Mouse (Mus musculus) heart, embryonic 13.5 days (tissue): ENCODE results near the gene Gata3. TPM values are rescaled to one million over a fixed set of nuclear protein-coding genes. Genes with fewer than 3 reads are reported as not detected.

Experiments
- ATAC-seq: fragments of 200-750 bp; cut with Nextera tagmentation; 2 replicates; pipeline ENCODE4 v1.8.0; 2017; ENCODE audit warnings: moderate TSS enrichment; ENCODE audit not compliant: insufficient number of reproducible peaks, low FRiP score, low TSS enrichment; ENCODE audit errors: extremely low read depth
- H3K27ac ChIP-seq: fragments of 300-500 bp; sonication (generic); replicated peaks from 2 replicates; pipeline ENCODE4 v1.5.1; 2015; ENCODE audit warnings: moderate library complexity, mild to moderate bottlenecking, inconsistent platforms
- H3K27me3 ChIP-seq: fragments of 300-500 bp; sonication (generic); replicated peaks from 2 replicates; pipeline ENCODE4 v1.6.1; 2015; ENCODE audit warnings: mild to moderate bottlenecking, inconsistent platforms
- H3K36me3 ChIP-seq: fragments of 300-500 bp; sonication (generic); 2 replicates; pipeline ENCODE4 v1.6.1; 2015; ENCODE audit warnings: mild to moderate bottlenecking, inconsistent platforms
- H3K4me1 ChIP-seq: fragments of 300-500 bp; sonication (generic); 2 replicates; pipeline ENCODE4 v1.6.1; 2015; ENCODE audit warnings: inconsistent platforms
- H3K4me2 ChIP-seq: fragments of 300-500 bp; sonication (generic); 2 replicates; pipeline ENCODE4 v1.6.1; 2015; ENCODE audit warnings: inconsistent platforms, mild to moderate bottlenecking, moderate library complexity
- H3K4me3 ChIP-seq: fragments of 300-500 bp; sonication (generic); 2 replicates; pipeline ENCODE4 v1.5.1; 2015; ENCODE audit warnings: moderate library complexity, mild to moderate bottlenecking, inconsistent platforms
- H3K9ac ChIP-seq: fragments of 300-500 bp; sonication (generic); 2 replicates; pipeline ENCODE4 v1.6.1; 2015; ENCODE audit warnings: inconsistent platforms, mild to moderate bottlenecking, moderate library complexity
- H3K9me3 ChIP-seq: fragments of 300-500 bp; sonication (generic); 2 replicates; pipeline ENCODE4 v1.6.1; 2016; ENCODE audit warnings: inconsistent platforms
- WGBS: fragments of 180-500 bp; shearing (Covaris S2); methylation state at CpG from one replicate; pipeline ENCODE4 v1.1.7; 2015; ENCODE audit warnings: mixed read lengths; 5-methylcytosine and 5-hydroxymethylcytosine counted together
- polyA plus RNA-seq: library from polyadenylated mRNA; unstranded; fragments of >200 nt; fragmentation: Nextera tagmentation; extraction: Ambion mirVana; gene quantifications from 2 replicates; pipeline ENCODE4 v1.2.1, GENCODE M21; 2015

The Gata3 gene
- 3.2 and 3.6 TPM in 2 replicates for polyA plus RNA-seq

DNA sequence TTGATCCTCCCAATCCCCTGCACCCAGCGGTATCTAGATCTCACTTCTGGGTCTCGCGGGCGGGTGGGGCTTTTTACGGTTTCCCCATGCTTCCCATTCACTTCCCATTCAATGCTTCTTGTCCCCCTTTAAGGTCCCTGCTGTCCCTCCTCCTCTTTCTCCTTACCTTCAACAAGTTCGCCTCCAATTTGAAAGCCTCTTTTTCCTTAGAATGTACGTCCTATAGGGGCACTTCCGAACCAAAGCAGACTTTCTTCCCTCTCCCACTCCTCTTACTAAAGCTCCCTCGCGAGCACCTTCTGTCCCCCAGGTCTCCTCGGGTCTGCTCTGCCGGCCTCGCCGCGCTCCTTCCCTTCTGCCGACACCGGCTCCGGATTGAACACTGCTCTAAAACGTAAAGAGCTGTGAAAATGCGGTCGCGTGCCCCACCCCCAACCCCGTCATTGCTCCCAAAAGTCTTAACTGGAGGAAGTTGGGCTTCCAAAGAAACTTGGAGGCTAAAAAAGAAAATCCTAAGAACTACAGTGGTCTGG, at the start of gene Gata3:
TSS of gene Gata3 (minus strand) at position 384 of the 533 bp plus-strand sequence.
- Histone ChIP-seq H3K36me3 (no peaks in the 10 kb centered on the region), H3K27me3 (peaks cover 97% of the 10 kb centered on the region), H3K4me3 (peak within 1 kb of the TSS; percentile 44), H3K27ac (no peak within 1 kb of the TSS), H3K9me3 (no peaks in the 10 kb centered on the region), H3K4me1 (peaks cover 16% of the 10 kb centered on the region), H3K4me2 (peak within 1 kb of the TSS; percentile 69), H3K9ac (peak within 1 kb of the TSS; percentile 19; the same call in 1 of the 2 replicates)
- whole genome bisulfite sequencing, result under 1% methylated on average over 23 of the region's 23 CpGs
- ATAC-seq, result no peak

DNA sequence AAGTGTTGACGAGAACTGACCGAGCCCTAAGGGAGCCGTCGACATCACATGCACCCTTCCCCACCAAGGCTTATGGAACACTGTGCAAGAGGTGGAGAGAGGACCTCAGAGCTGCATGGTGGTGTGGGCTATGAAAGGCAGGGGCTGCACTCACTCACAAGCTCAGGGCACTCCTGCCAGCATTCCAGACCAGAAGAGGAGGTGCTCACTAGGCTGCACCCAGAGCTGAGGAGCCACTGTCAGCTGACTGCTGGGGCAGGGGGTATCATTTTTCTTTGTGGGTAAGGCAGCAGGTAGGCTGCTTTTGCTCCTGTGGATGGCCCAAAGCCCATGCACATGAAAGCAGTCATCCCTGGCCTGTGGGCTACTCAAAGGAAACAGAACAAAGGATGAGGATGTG, 49.4 kb upstream of the Gata3 start:
- H3K36me3 ChIP-seq, result 0 out of 2 replicates have a peak, but pooled peaks cover 8% of the 10 kb centered on the region
- H3K4me2 ChIP-seq, result no peak overlapping the region
- no peak overlapping the region for H3K27ac ChIP-seq
- no peak for ATAC-seq
- H3K9me3 ChIP-seq, result no peaks in the 10 kb centered on the region
- H3K4me3 ChIP-seq, result no peak overlapping the region
- no peaks in the 10 kb centered on the region for H3K27me3 ChIP-seq
- WGBS, result 67% methylated on average over 4 of the region's 4 CpGs
- H3K9ac ChIP-seq, result no peak overlapping the region
- peaks cover 13% of the 10 kb centered on the region for H3K4me1 ChIP-seq

DNA sequence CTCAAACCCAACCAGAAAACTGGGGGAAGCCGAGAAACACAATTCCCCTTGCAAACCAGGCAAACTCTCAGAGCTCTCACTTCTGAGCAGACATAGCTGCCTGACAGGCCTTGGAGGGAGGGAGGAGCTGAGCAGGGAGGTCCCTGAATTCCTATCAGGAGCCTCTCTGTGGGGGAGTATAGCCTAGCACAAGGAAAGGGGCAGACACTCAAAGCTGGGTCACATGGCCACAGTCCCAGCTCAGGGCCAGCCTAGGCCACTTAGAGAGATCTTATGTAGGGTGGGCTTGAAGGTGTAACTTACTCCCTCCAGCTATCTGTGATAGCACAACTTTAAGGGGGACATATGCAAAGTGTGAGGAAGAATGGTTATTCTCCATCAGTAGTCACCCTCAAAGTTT, 46.1 kb upstream of the Gata3 start:
- H3K4me2 ChIP-seq, result no peak overlapping the region
- no peak overlapping the region for H3K27ac ChIP-seq
- peaks cover 13% of the 10 kb centered on the region for H3K4me1 ChIP-seq
- ATAC-seq, result no peak; the same call in 1 of the 2 replicates
- no peak overlapping the region for H3K4me3 ChIP-seq
- H3K36me3 ChIP-seq, result 0 out of 2 replicates have a peak, but pooled peaks cover 10% of the 10 kb centered on the region
- H3K9me3 ChIP-seq, result no peaks in the 10 kb centered on the region
- no peak overlapping the region for H3K9ac ChIP-seq
- no peaks in the 10 kb centered on the region for H3K27me3 ChIP-seq
- WGBS, result no CpG with 5 or more reads among the region's 1 CpGs

DNA sequence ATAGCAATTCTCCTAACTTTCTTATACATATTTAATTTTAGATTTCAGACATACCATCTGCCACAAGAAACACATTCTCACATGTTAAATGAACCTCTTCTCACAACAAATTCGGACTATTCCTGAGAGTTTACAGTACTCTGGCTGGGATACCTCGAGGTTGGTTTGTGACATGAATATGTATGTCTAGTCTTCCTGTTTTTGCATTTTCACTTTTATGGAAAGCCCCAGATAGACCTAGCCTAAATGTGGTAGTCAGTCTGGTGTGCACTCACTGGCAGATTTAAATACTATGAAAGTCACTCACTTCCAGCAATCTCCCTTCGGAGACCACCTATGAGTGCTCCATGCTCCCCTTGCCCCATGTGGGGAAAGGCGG, 37.1 kb upstream of the Gata3 start:
- ATAC-seq, result no peak
- H3K4me3 ChIP-seq, result no peak overlapping the region
- peaks cover 13% of the 10 kb centered on the region for H3K36me3 ChIP-seq
- WGBS, result 81% methylated on average over 4 of the region's 4 CpGs
- peaks cover 9% of the 10 kb centered on the region for H3K4me1 ChIP-seq
- no peak overlapping the region for H3K9ac ChIP-seq
- H3K4me2 ChIP-seq, result no peak overlapping the region
- H3K9me3 ChIP-seq, result no peaks in the 10 kb centered on the region
- no peak overlapping the region for H3K27ac ChIP-seq
- H3K27me3 ChIP-seq, result no peaks in the 10 kb centered on the region

DNA sequence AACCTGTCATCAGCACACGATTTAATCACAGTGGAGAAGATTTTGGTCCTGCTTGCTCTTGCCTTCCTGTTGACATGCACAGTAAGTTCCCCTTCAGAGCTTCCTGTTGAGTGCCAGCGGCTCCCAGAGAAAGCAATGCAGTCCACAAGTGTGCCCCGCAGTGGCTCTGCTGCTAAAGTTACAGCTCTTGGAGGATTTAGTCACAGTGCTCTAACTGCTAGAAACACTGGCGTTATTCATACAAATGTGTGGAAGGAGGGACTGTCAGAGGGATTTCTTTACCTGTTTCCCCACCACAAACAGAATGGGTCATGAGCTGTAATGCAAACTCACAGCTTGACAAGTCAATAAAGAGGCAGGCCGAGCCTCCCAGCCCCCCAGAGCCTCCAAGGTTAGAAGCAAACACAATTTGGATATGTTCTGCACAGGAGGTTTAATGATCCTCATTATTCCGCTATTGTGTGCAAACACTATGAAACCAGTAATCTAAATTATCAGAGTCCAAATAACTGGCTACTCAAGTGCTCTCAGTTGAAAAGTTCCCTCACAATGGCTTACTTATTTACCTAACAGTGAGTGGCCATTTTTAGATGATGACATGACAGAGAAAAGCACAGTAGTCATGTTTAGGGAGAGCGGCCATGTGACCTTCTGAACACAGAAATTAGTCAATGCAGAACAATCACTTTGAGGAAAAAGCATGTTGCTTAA, 36.5 kb upstream of the Gata3 start:
- 46% methylated on average over 7 of the region's 7 CpGs for WGBS
- no peak for ATAC-seq
- no peak overlapping the region for H3K4me2 ChIP-seq
- no peak overlapping the region for H3K27ac ChIP-seq
- H3K9me3 ChIP-seq, result no peaks in the 10 kb centered on the region
- no peak overlapping the region for H3K4me3 ChIP-seq
- H3K36me3 ChIP-seq, result peaks cover 13% of the 10 kb centered on the region
- H3K4me1 ChIP-seq, result peaks cover 9% of the 10 kb centered on the region
- no peak overlapping the region for H3K9ac ChIP-seq
- no peaks in the 10 kb centered on the region for H3K27me3 ChIP-seq

DNA sequence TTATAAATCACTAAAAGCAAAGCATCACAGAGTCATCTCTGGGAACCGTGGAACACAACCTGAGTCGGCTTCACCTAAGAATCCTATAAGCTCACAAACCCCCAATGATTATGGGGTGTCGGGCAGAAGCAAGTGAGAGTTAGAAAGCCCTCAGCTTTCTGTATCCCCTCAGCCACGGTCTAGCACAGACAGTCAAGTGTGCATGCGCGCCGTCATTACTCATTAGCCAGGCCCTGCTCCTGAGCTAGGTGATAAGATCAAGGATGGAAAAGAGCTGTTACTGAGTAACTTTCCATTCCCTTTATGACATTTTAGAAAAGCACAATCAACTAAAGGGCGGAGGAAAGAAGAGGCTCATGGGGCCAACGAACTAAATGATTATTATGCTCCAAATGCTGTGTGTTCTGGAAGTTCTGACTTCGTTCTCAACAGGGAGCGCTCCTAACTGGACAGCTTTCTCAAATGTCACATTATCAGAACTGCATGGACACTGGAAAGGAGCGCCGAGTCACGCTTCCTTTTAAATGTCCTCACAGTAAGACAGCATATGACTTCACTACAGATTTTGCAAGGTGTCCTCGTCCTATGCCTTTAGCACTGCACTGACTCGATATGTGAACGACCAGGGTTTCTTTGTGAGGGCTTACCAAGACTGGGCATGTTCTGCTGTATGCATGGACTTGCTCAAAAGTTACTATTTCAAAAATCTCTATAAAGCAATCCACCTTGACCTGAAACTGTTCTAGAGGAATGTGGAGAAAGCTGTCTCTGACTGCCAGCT, 29.0 kb upstream of the Gata3 start:
- Histone ChIP-seq H3K9me3 (no peaks in the 10 kb centered on the region), H3K27me3 (no peaks in the 10 kb centered on the region), H3K4me2 (no peak overlapping the region), H3K36me3 (peaks cover 28% of the 10 kb centered on the region), H3K27ac (no peak overlapping the region), H3K4me1 (peaks cover 3% of the 10 kb centered on the region; the same call in 1 of the 2 replicates), H3K9ac (no peak overlapping the region), H3K4me3 (no peak overlapping the region)
- ATAC-seq, result no peak
- WGBS, result 68% methylated on average over 17 of the region's 17 CpGs

DNA sequence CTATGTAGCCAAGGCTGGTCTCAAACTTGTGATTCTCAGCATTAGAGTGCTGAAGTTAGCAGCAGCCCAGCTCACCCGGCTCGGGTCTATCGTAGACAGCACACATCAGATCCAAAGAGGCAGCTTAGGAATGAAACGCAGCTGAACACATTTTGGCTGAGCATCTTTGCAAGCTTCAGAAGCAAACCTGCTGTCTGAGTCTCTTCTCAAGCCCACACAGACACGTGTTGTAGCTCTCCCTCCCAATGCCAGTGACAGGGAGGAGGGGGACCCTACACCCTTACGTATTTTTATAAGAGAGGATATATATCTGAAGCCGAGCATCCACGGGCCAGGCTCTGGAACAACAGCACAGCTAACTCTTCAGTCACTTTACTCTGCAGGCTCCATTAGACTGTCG, 27.8 kb upstream of the Gata3 start:
- no peaks in the 10 kb centered on the region for H3K27me3 ChIP-seq
- no peak overlapping the region for H3K27ac ChIP-seq
- ATAC-seq, result no peak
- no peak overlapping the region for H3K4me2 ChIP-seq
- H3K4me1 ChIP-seq, result peaks cover 11% of the 10 kb centered on the region
- H3K4me3 ChIP-seq, result no peak overlapping the region
- no peak overlapping the region for H3K9ac ChIP-seq
- H3K36me3 ChIP-seq, result peaks cover 21% of the 10 kb centered on the region
- H3K9me3 ChIP-seq, result no peaks in the 10 kb centered on the region
- 84% methylated on average over 9 of the region's 9 CpGs for WGBS

DNA sequence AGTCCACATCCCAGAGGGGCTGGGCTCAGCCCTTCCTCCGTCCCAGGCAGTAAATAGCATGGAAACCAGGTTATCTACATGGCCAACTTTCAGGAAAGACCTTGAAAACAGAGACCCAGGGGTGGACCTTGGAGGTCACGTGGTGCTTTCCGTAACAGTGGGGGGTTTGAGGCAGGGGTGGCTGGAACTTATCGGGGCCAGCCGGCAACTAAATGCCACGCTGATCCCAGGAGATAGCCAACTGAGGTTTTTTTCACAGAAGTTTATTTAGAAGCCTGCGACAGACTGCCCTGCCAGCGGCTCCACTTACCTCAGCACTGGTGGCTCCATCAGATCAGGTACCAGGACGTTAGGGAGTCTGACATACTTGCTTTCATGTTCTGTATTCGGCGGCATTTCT, 16.2 kb upstream of the Gata3 start:
- peak overlapping the region; percentile 41 for H3K4me3 ChIP-seq
- no peak for ATAC-seq
- H3K27ac ChIP-seq, result no peak overlapping the region
- 3% methylated on average over 11 of the region's 11 CpGs for WGBS
- H3K4me2 ChIP-seq, result peak overlapping the region; percentile 72
- H3K9ac ChIP-seq, result peak overlapping the region; percentile 59
- no peaks in the 10 kb centered on the region for H3K36me3 ChIP-seq
- H3K27me3 ChIP-seq, result peaks cover 10% of the 10 kb centered on the region
- H3K9me3 ChIP-seq, result no peaks in the 10 kb centered on the region
- peaks cover 9% of the 10 kb centered on the region for H3K4me1 ChIP-seq

DNA sequence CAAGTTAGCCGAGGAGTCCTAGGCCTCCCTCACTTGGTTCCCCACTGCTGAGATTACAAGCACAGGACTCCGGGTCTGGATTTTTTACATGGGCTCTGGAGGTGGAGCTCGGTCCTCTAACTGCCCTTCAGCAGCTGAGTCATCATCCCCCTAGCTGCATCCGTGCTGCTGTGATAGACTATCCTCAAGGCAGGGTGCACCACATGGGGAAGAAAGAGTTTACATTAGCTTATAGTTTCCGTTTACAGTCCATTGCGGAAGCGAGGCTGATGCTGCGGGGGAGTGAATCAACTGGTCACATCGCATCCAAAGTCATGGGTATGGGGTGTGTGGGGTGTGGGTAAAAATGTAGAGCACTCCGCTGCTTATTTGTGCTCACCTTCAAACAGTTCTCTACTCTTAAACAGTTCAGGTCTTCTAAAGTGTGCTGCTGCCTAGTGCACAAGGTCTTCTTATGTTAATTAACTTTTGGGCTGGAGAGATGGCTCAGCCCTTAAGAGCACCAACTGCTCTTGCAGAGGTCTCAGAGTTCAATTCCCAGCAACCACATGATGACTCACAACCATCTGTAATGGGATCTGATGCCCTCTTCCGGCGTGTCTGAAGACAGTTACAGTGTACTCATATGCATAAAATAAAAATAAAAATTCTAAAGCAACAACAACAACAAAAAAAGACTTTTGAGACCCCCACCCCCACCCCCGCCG, 14.2 kb upstream of the Gata3 start:
- Histone ChIP-seq H3K4me3 (no peak overlapping the region), H3K27me3 (peaks cover 27% of the 10 kb centered on the region), H3K27ac (no peak overlapping the region), H3K4me1 (peaks cover 9% of the 10 kb centered on the region), H3K9ac (no peak overlapping the region), H3K9me3 (no peaks in the 10 kb centered on the region), H3K4me2 (no peak overlapping the region), H3K36me3 (no peaks in the 10 kb centered on the region)
- WGBS, result 48% methylated on average over 14 of the region's 14 CpGs
- ATAC-seq, result no peak

DNA sequence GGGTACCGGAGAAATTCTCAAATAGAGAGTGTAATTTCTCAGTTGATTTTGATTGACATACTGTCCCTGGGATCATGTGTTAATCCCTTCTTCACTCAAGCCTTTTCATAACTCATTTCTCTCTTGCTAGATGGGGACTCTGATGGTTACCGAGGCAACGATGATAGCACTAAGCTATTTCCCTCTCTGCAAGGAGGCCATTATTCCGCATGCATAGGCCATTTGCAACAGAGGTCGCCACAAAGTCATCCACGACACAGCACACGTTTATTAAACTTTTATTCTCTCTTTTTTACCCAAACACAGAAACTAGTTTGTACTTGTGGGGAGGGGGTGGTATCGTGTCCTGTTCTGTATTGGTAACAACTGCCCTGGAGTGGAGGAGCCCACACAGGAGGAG, 8.0 kb upstream of the Gata3 start:
- no peak overlapping the region for H3K27ac ChIP-seq
- ATAC-seq, result no peak
- peaks cover 87% of the 10 kb centered on the region for H3K27me3 ChIP-seq
- WGBS, result 21% methylated on average over 8 of the region's 8 CpGs
- H3K9me3 ChIP-seq, result no peaks in the 10 kb centered on the region
- H3K4me2 ChIP-seq, result no peak overlapping the region
- no peak overlapping the region for H3K9ac ChIP-seq
- no peaks in the 10 kb centered on the region for H3K36me3 ChIP-seq
- no peak overlapping the region for H3K4me3 ChIP-seq
- peaks cover 15% of the 10 kb centered on the region for H3K4me1 ChIP-seq

DNA sequence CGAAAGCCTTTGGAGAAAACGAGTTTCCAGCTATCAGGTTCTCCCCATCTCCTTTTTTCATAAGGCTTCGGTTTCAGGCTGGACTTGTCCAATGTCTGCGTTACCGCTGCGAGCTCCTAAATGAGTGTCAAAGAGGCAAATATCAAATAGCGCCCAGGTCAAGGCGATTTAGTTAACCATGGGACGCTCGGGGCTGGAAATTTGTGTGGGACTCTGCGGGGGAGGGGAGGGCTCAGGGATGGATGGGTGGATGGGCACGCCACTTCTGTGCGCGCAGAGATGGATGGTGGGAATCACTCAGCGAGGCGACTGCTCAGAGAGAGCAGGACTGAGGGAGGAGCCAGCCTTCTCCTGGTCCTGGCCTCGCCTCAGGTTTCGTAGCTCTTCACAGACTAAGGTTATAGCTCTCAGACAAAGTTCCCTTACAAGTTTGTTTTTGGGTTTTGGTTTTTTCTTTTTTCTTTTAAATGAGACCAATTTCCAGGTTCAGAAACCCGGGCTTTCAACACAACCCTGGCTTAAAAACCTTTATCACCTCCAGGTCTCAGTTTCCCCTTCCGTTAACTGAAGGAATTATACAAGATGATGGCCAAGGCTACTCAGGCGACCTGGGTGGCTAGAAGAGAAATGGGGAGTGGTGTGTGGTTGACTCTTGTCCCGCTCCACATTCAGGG, 6.4 kb upstream of the Gata3 start:
- no peak for ATAC-seq
- H3K9ac ChIP-seq, result no peak overlapping the region
- H3K4me2 ChIP-seq, result peak overlapping the region; percentile 53
- no peaks in the 10 kb centered on the region for H3K9me3 ChIP-seq
- peaks cover 15% of the 10 kb centered on the region for H3K4me1 ChIP-seq
- no peaks in the 10 kb centered on the region for H3K36me3 ChIP-seq
- peaks cover 93% of the 10 kb centered on the region for H3K27me3 ChIP-seq
- H3K27ac ChIP-seq, result no peak overlapping the region
- 1% methylated on average over 22 of the region's 22 CpGs for WGBS
- H3K4me3 ChIP-seq, result peak overlapping the region; percentile 31
